7 mouse cellular contexts compared by ENCODE assay signal in the genomic region with DNA sequence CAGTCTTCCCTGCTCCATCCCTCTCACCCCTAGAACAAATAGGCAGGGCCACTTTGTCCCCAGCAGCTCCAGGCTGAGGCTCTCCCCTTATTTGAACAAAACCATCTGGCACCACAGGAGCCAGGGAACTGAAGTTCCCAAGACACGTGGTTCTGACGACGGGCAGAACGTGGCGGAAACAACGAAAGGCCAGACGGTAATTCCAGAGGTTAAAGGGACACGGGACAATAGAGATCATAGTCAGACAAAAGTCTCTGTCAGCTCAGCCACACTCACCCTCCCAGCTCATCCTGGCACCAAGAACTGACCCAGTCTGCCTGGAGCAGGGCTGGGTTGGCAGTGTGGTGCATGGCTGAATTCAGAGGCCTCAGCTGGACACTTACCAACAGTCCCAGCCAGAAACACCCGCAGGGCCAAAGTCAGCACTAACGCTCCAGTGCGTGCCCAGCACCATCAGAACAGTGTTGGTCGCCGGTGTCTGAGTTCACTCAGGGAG. TPM values are rescaled to one million over a fixed set of nuclear protein-coding genes. Genes with fewer than 3 reads are reported as not detected.
DNase-seq lines count a peak whose midpoint lies in the region; ATAC-seq lines count a peak whose summit lies in the region.

No protein-coding gene starts in this region.

- no peaks in the 10 kb centered on the region for H3K27me3 ChIP-seq in limb, embryonic 10.5 days (ENCODE audit: low read depth, poor library complexity, severe bottlenecking)

- H3K36me3 ChIP-seq in limb, embryonic 10.5 days = peaks cover 5% of the 10 kb centered on the region; the same call in 1 of the 2 replicates

- peak overlapping the region; percentile 80 for H3K27ac ChIP-seq in limb, embryonic 10.5 days

- 63% methylated on average over 13 of the region's 13 CpGs for WGBS in limb, embryonic 10.5 days

- no peak overlapping the region for H3K4me3 ChIP-seq in limb, embryonic 10.5 days

- DNase-seq in right cerebral cortex, postnatal 10 days (ENCODE audit: low spot score in 2 of 2) = peak; percentile 38 to 53
- no peak for DNase-seq in right cerebral cortex, postnatal 25 days
- peak; percentile 65 to 71 for DNase-seq in cerebellum, postnatal 25 days
- peak; percentile 13 for DNase-seq in heart, postnatal 25 days (ENCODE audit: low spot score)
- no peak for DNase-seq in limb, embryonic 10.5 days (ENCODE audit: low spot score)
- DNase-seq in c-Kit-positive CD71-positive TER-119-positive erythroid progenitor cells, embryonic 14.5 days (ENCODE audit: low spot score) = no peak

- ATAC-seq in monocyte, adult 5-6 weeks (replicated peaks; ENCODE audit: insufficient number of reproducible peaks, low FRiP score, low TSS enrichment, poor library complexity, severe bottlenecking) = no peak

- H3K4me1 ChIP-seq in limb, embryonic 10.5 days = peaks cover 89% of the 10 kb centered on the region

- intact Hi-C loops in heart, postnatal 25 days (cut with DNase I) = no loop called here

- H3K9me3 ChIP-seq in limb, embryonic 10.5 days (replicated peaks) = no peaks in the 10 kb centered on the region

RNA-seq across cellular contexts. Expression of gene Tns3, which starts 10.5 kb away (rescaled TPM):
- total RNA-seq in heart, postnatal 25 days (2021) = 10 to 100 TPM; 21.2 to 21.4 TPM
- polyA plus RNA-seq in limb, embryonic 10.5 days (2016; fragmentation: Nextera tagmentation; extraction: Ambion mirVana) = 28.2 and 35.6 TPM in 2 replicates
- total RNA-seq in monocyte, adult 5-6 weeks (2017) = 6.3 to 8.1 TPM (median 6.5 TPM) in 3 replicates

Comparison
In these comparisons a context has a peak if more than half of its experiments do, and no peak if none do; other contexts are left out.
1. DNase-seq: peak in right cerebral cortex, postnatal 10 days (2 of 2), cerebellum, postnatal 25 days (2 of 2) and heart, postnatal 25 days (single experiment); none in right cerebral cortex, postnatal 25 days (single experiment), limb, embryonic 10.5 days (single experiment) and c-Kit-positive CD71-positive TER-119-positive erythroid progenitor cells, embryonic 14.5 days (single experiment).